Mouse (Mus musculus): ENCODE data around the gene Tmem9.

Tmem9 gene

GRCm38 (mm10) chr1:136067579-136067978 is 59.6 kb downstream of the Tmem9 start:
- in situ Hi-C loops (cut with MboI; ENCODE audit: unreplicated experiment in 2 of 2): no loop called here

- in situ Hi-C loops (cut with MboI; ENCODE audit: unreplicated experiment in 2 of 2): no loop called here
These were observed 68.1 kb downstream of the Tmem9 start for GRCm38 (mm10) chr1:136076086-136076485.

- in situ Hi-C loops (cut with MboI; ENCODE audit: unreplicated experiment in 2 of 2): no loop called here
These were observed 69.7 kb downstream of the Tmem9 start for GRCm38 (mm10) chr1:136077656-136078055.

GRCm38 (mm10) chr1:136081161-136081560 is 73.2 kb downstream of the Tmem9 start:
- in situ Hi-C loops (cut with MboI; ENCODE audit: unreplicated experiment in 2 of 2): no loop called here
